Mouse (Mus musculus): Measurements from ENCODE around the gene Ptpn4.

Gene Ptpn4

GRCm38 (mm10) chr1:119641090-119641812, 196.2 kb downstream of the Ptpn4 start:
- DNase-seq (ENCODE audit: low read depth, low spot score) = no peak

DNA sequence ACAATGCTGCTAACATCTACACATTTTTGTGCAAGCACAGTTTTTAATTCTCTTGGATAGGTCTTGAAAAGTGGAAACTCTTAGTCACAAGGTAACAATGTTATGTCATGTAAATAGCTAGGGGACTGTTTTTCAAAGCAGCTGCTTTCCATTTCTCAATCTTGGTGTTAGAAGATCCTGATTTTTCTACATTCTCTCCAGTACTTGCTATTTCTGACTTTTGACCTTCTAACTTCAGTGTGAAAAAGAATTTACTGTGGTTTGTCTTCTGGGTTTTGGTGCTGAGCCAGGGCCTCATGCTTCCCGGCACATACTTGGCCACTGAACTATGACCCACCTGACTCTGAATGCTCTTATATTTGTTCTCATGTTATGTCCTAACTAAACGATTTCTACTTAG, 197.4 kb downstream of the Ptpn4 start:
- DNase-seq (ENCODE audit: low read depth, low spot score) = no peak

DNA sequence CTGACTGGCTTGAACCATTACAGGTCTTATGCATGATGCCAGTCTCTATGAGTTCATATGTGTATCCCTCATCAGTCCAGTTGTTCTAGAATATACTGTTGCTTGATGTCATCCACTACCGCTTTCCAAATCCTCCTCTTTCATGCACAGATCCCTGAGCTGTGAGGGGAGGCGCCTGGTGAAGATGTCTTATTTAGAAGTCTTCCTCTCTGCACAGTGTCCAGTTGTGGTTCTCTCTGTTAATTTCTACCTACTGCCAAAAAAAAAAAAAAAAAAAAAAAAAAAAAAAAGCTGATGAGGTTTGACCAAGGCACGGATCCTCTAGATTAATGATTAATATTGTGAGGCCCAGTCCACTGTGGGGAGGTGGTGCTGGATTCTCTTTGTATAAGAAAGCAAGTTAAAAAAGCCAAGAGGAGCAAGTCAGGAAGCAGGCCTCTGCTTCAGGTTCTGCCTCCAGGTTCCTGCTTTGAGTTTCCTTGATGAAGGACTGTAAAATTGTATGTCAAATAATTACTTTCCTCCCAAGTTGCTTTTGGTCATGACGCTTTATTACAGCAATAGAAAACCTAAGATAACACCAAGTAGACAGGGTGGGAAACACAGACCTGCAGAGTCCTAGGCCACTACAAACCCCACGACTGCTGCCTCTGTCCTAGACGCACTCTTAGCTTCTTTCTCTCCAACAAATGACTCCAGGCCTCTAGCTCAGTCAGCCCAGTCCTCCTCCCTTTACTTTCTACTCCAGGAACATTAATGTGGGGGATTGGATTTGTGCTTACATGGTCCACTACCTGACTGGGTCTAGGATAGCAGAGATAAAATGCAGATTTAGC, 200.0 kb downstream of the Ptpn4 start:
- no peak for DNase-seq (ENCODE audit: low read depth, low spot score)

GRCm38 (mm10) chr1:119634746-119635145, 202.7 kb downstream of the Ptpn4 start:
- peak; percentile 87 for DNase-seq (ENCODE audit: low read depth, low spot score)

DNA sequence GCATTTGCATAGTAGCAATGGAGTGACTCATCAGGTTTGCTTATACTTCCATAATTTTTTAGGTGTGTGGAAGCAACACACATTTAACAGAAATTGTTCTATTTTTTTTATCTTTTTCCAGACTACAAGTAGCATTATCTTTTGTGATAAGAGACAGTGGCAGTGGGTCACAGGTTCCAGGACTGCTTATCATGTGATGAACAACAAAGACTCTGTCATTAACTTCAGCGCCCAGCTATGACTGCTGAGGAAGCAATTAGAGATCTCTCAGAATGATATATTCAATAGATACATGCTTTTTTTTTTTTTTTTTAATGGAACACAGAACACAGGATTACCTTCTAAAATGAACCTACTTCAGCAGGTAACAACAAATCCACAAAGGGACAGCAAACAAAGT, 207.0 kb downstream of the Ptpn4 start:
- no peak for DNase-seq (ENCODE audit: low read depth, low spot score)

DNA sequence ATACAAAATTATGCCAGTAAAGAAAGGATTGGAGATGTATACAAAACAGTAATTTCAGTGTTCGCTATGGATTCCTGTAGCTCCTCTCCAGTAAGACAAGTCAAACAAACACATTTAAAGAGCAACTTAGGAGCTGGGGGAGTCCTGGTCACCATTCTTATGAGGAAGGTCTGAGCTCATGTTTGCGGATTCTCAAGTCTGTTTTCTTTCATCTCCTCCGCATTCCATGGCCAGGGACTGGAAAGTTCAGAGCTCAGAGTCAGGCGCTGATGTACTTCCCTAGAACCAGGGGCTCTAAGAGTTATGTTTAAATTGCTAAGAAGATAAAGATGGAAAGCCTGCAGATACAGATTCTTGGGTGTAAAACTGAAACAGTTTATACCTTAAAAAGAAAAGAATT, 210.6 kb downstream of the Ptpn4 start:
- DNase-seq (ENCODE audit: low read depth, low spot score) = no peak

DNA sequence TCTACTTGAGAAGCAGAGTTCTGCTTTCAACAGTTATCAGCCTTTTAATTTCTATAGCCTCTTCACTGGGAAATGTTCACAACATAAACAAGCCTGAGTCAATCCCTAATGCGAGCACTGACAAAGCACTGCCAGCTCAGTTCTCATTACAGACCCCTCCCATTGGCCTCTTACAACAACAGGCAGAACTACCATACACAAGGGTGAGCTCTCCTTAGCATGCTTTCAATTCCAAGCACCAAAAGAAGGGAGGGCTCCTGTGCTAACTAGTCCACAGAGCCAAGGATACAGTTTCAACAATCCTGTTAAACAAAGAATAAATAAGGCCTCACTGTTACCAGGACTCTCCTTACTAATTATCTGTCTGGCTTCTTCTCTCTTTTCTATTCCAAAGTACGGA, 213.0 kb downstream of the Ptpn4 start:
- DNase-seq (ENCODE audit: low read depth, low spot score) = no peak

GRCm38 (mm10) chr1:119605396-119605795, 232.0 kb downstream of the Ptpn4 start:
- DNase-seq (ENCODE audit: low read depth, low spot score) = no peak
